Mouse (Mus musculus): ENCODE results near the gene Tubb2b. TPM values are rescaled to one million over a fixed set of nuclear protein-coding genes. Genes with fewer than 3 reads are reported as not detected.

Tubb2b gene
- polyA plus RNA-seq, 1 experiment from 2014 or later, result 32.1 TPM

- Histone ChIP-seq H3K36me3 (ENCODE audit: control insufficient read depth, insufficient read depth, low read length) (no peaks in the 10 kb centered on the region), H3K27me3 (ENCODE audit: control insufficient read depth, insufficient read depth, low read length) (no peaks in the 10 kb centered on the region), H3K4me3 (ENCODE audit: low read depth, low read length) (no peak overlapping the region), H3K9ac (replicated peaks; ENCODE audit: low read depth, low read length) (no peak overlapping the region), H3K4me2 (replicated peaks; ENCODE audit: low read depth, low read length) (no peak overlapping the region), H3K27ac (ENCODE audit: low read length) (no peak overlapping the region), H3K9me3 (ENCODE audit: control insufficient read depth, low read depth, low read length) (no peaks in the 10 kb centered on the region), H3K4me1 (ENCODE audit: control insufficient read depth, insufficient read depth, low read length) (0 out of 2 replicates have a peak, but pooled peaks cover 4% of the 10 kb centered on the region)
- ATAC-seq (ENCODE audit: insufficient number of reproducible peaks, insufficient read depth, low FRiP score, low read depth), result 0 out of 2 replicates have a peak, but pooled peaks have one; percentile 28
- WGBS, result 48% methylated on average over 8 of the region's 8 CpGs
These were observed 26.0 kb upstream of the Tubb2b start for GRCm38 (mm10) chr13:34156133-34156839.

GRCm38 (mm10) chr13:34154931-34155272 lies 24.6 kb upstream of the Tubb2b start:
- Histone ChIP-seq H3K36me3 (ENCODE audit: control insufficient read depth, insufficient read depth, low read length) (no peaks in the 10 kb centered on the region), H3K27me3 (ENCODE audit: control insufficient read depth, insufficient read depth, low read length) (no peaks in the 10 kb centered on the region), H3K9ac (replicated peaks; ENCODE audit: low read depth, low read length) (no peak overlapping the region), H3K9me3 (ENCODE audit: control insufficient read depth, low read depth, low read length) (no peaks in the 10 kb centered on the region), H3K4me2 (replicated peaks; ENCODE audit: low read depth, low read length) (peak overlapping the region; percentile 20; the same call in 1 of the 2 replicates), H3K4me1 (ENCODE audit: control insufficient read depth, insufficient read depth, low read length) (peaks cover 10% of the 10 kb centered on the region; the same call in 1 of the 2 replicates), H3K4me3 (ENCODE audit: low read depth, low read length) (0 out of 2 replicates have a peak overlapping the region, but pooled peaks have one; percentile 3), H3K27ac (ENCODE audit: low read length) (no peak overlapping the region)
- ATAC-seq (ENCODE audit: insufficient number of reproducible peaks, insufficient read depth, low FRiP score, low read depth), result no peak
- WGBS, result 37% methylated on average over 3 of the region's 3 CpGs

- H3K4me2 ChIP-seq (replicated peaks; ENCODE audit: low read depth, low read length), result peak overlapping the region; percentile 20; the same call in 1 of the 2 replicates
- no peaks in the 10 kb centered on the region for H3K27me3 ChIP-seq (ENCODE audit: control insufficient read depth, insufficient read depth, low read length)
- ATAC-seq (ENCODE audit: insufficient number of reproducible peaks, insufficient read depth, low FRiP score, low read depth), result peak; percentile 40
- no peaks in the 10 kb centered on the region for H3K9me3 ChIP-seq (ENCODE audit: control insufficient read depth, low read depth, low read length)
- H3K4me3 ChIP-seq (ENCODE audit: low read depth, low read length), result 0 out of 2 replicates have a peak overlapping the region, but pooled peaks have one; percentile 3
- H3K4me1 ChIP-seq (ENCODE audit: control insufficient read depth, insufficient read depth, low read length), result peaks cover 15% of the 10 kb centered on the region; the same call in 1 of the 2 replicates
- WGBS, result 40% methylated on average over 13 of the region's 13 CpGs
- H3K27ac ChIP-seq (ENCODE audit: low read length), result peak overlapping the region; percentile 29; the same call in 1 of the 2 replicates
- no peak overlapping the region for H3K9ac ChIP-seq (replicated peaks; ENCODE audit: low read depth, low read length)
- H3K36me3 ChIP-seq (ENCODE audit: control insufficient read depth, insufficient read depth, low read length), result no peaks in the 10 kb centered on the region
These were observed 24.1 kb upstream of the Tubb2b start for GRCm38 (mm10) chr13:34154217-34154930.

- ATAC-seq (ENCODE audit: insufficient number of reproducible peaks, insufficient read depth, low FRiP score, low read depth), result no peak
- Histone ChIP-seq H3K4me2 (replicated peaks; ENCODE audit: low read depth, low read length) (no peak overlapping the region), H3K9me3 (ENCODE audit: control insufficient read depth, low read depth, low read length) (no peaks in the 10 kb centered on the region), H3K4me1 (ENCODE audit: control insufficient read depth, insufficient read depth, low read length) (peaks cover 21% of the 10 kb centered on the region; the same call in 1 of the 2 replicates), H3K36me3 (ENCODE audit: control insufficient read depth, insufficient read depth, low read length) (no peaks in the 10 kb centered on the region), H3K27me3 (ENCODE audit: control insufficient read depth, insufficient read depth, low read length) (no peaks in the 10 kb centered on the region), H3K9ac (replicated peaks; ENCODE audit: low read depth, low read length) (no peak overlapping the region), H3K27ac (ENCODE audit: low read length) (peak overlapping the region; percentile 29; the same call in 1 of the 2 replicates), H3K4me3 (ENCODE audit: low read depth, low read length) (no peak overlapping the region)
- 71% methylated on average over 4 of the region's 5 CpGs for WGBS
These were observed 23.2 kb upstream of the Tubb2b start for GRCm38 (mm10) chr13:34153254-34154011.

GRCm38 (mm10) chr13:34152695-34153094 lies 22.4 kb upstream of the Tubb2b start:
- Histone ChIP-seq H3K4me3 (ENCODE audit: low read depth, low read length) (no peak overlapping the region), H3K9ac (replicated peaks; ENCODE audit: low read depth, low read length) (no peak overlapping the region), H3K27me3 (ENCODE audit: control insufficient read depth, insufficient read depth, low read length) (no peaks in the 10 kb centered on the region), H3K9me3 (ENCODE audit: control insufficient read depth, low read depth, low read length) (no peaks in the 10 kb centered on the region), H3K36me3 (ENCODE audit: control insufficient read depth, insufficient read depth, low read length) (no peaks in the 10 kb centered on the region), H3K4me1 (ENCODE audit: control insufficient read depth, insufficient read depth, low read length) (peaks cover 22% of the 10 kb centered on the region; the same call in 1 of the 2 replicates), H3K27ac (ENCODE audit: low read length) (no peak overlapping the region), H3K4me2 (replicated peaks; ENCODE audit: low read depth, low read length) (no peak overlapping the region)
- WGBS, result 31% methylated on average over 7 of the region's 7 CpGs
- ATAC-seq (ENCODE audit: insufficient number of reproducible peaks, insufficient read depth, low FRiP score, low read depth), result no peak

GRCm38 (mm10) chr13:34151425-34151824 lies 21.2 kb upstream of the Tubb2b start:
- Histone ChIP-seq H3K27ac (ENCODE audit: low read length) (no peak overlapping the region), H3K36me3 (ENCODE audit: control insufficient read depth, insufficient read depth, low read length) (no peaks in the 10 kb centered on the region), H3K9me3 (ENCODE audit: control insufficient read depth, low read depth, low read length) (no peaks in the 10 kb centered on the region), H3K4me2 (replicated peaks; ENCODE audit: low read depth, low read length) (no peak overlapping the region), H3K4me3 (ENCODE audit: low read depth, low read length) (no peak overlapping the region), H3K9ac (replicated peaks; ENCODE audit: low read depth, low read length) (no peak overlapping the region), H3K4me1 (ENCODE audit: control insufficient read depth, insufficient read depth, low read length) (peaks cover 22% of the 10 kb centered on the region; the same call in 1 of the 2 replicates), H3K27me3 (ENCODE audit: control insufficient read depth, insufficient read depth, low read length) (no peaks in the 10 kb centered on the region)
- 100% methylated on average over 1 of the region's 1 CpGs for WGBS
- ATAC-seq (ENCODE audit: insufficient number of reproducible peaks, insufficient read depth, low FRiP score, low read depth), result no peak

- Histone ChIP-seq H3K36me3 (ENCODE audit: control insufficient read depth, insufficient read depth, low read length) (no peaks in the 10 kb centered on the region), H3K4me3 (ENCODE audit: low read depth, low read length) (peak overlapping the region; percentile 10; the same call in 1 of the 2 replicates), H3K4me2 (replicated peaks; ENCODE audit: low read depth, low read length) (peak overlapping the region; percentile 36), H3K27ac (ENCODE audit: low read length) (peak overlapping the region; percentile 78; the same call in 1 of the 2 replicates), H3K27me3 (ENCODE audit: control insufficient read depth, insufficient read depth, low read length) (no peaks in the 10 kb centered on the region), H3K9ac (replicated peaks; ENCODE audit: low read depth, low read length) (no peak overlapping the region), H3K4me1 (ENCODE audit: control insufficient read depth, insufficient read depth, low read length) (peaks cover 22% of the 10 kb centered on the region; the same call in 1 of the 2 replicates), H3K9me3 (ENCODE audit: control insufficient read depth, low read depth, low read length) (no peaks in the 10 kb centered on the region)
- ATAC-seq (ENCODE audit: insufficient number of reproducible peaks, insufficient read depth, low FRiP score, low read depth), result no peak
- 9% methylated on average over 19 of the region's 19 CpGs for WGBS
These were observed 20.2 kb upstream of the Tubb2b start for GRCm38 (mm10) chr13:34150271-34151027.

Measured in stomach, embryonic 14.5 days (tissue).